Mouse (Mus musculus) stomach, postnatal 0 days (tissue): Measurements from ENCODE around the gene 9930111J21Rik1.
"Not testable (repeated sequence)": the region's sequence is repeated elsewhere in the genome, so short reads cannot be mapped to it uniquely, and the experiment has no call there.

Experiments used
- CTCF ChIP-seq: IDR thresholded peaks from 2 replicates; pipeline ENCODE4 v1.5.1; 2016; ENCODE audit warnings: antibody characterized with exemption, low read depth, mild to moderate bottlenecking, moderate library complexity
- EP300 ChIP-seq: optimal IDR thresholded peaks from 2 replicates; pipeline ENCODE3; 2016; ENCODE audit warnings: antibody characterized with exemption

GRCm38 (mm10) chr11:48974686-48975085, 4.5 kb downstream of the 9930111J21Rik1 start:
- not testable (repeated sequence) for TF ChIP-seq CTCF, EP300
